Mouse (Mus musculus) liver, postnatal 0 days (tissue): ENCODE measurements around the gene Utf1. TPM values are rescaled to one million over a fixed set of nuclear protein-coding genes. Genes with fewer than 3 reads are reported as not detected.

ENCODE experiments used
- ATAC-seq: fragments of 200-750 bp; cut with Nextera tagmentation; 2 replicates; pipeline ENCODE4 v1.8.0; 2017; ENCODE audit warnings: mild to moderate bottlenecking, moderate library complexity
- DNase-seq: peaks from one replicate; pipeline ENCODE4 v3.0.0-alpha.2; 2016
- H3K27ac ChIP-seq: fragments of 300-500 bp; sonication (generic); 2 replicates; pipeline ENCODE4 v1.5.1; 2014; ENCODE audit warnings: antibody characterized with exemption, moderate library complexity, mild to moderate bottlenecking, low read depth
- H3K27me3 ChIP-seq: fragments of 300-500 bp; sonication (generic); 2 replicates; pipeline ENCODE4 v1.6.1; 2014; ENCODE audit warnings: low read length, control low read depth, mixed read lengths; ENCODE audit not compliant: insufficient read depth
- H3K36me3 ChIP-seq: fragments of 300-500 bp; sonication (generic); replicated peaks from 2 replicates; pipeline ENCODE4 v1.6.1; 2014; ENCODE audit warnings: mild to moderate bottlenecking, control low read depth, low read length, moderate library complexity, mixed read lengths; ENCODE audit not compliant: insufficient read depth
- H3K4me1 ChIP-seq: fragments of 300-500 bp; sonication (generic); 2 replicates; pipeline ENCODE4 v1.6.1; 2014; ENCODE audit warnings: antibody characterized with exemption, mild to moderate bottlenecking, control low read depth; ENCODE audit not compliant: insufficient read depth
- H3K4me2 ChIP-seq: fragments of 300-500 bp; sonication (generic); 2 replicates; pipeline ENCODE4 v1.6.1; 2014; ENCODE audit warnings: low read depth, mild to moderate bottlenecking, low read length, moderate library complexity, mixed read lengths
- H3K4me3 ChIP-seq: fragments of 300-500 bp; sonication (generic); 2 replicates; pipeline ENCODE4 v1.5.1; 2014; ENCODE audit warnings: low read depth, low read length
- H3K9ac ChIP-seq: fragments of 300-500 bp; sonication (generic); replicated peaks from 2 replicates; pipeline ENCODE4 v1.6.1; 2014; ENCODE audit warnings: mild to moderate bottlenecking, moderate library complexity
- H3K9me3 ChIP-seq: fragments of 300-500 bp; sonication (generic); 2 replicates; pipeline ENCODE4 v1.6.1; 2016; ENCODE audit warnings: mild to moderate bottlenecking, control low read depth, low read length, mixed read lengths
- CTCF ChIP-seq: sonication (generic); IDR thresholded peaks from 2 replicates; pipeline ENCODE4 v1.5.1; 2016; ENCODE audit warnings: antibody characterized with exemption, low read depth
- EP300 ChIP-seq: IDR thresholded peaks from 2 replicates; pipeline ENCODE4 v1.6.1; 2016; ENCODE audit warnings: antibody characterized with exemption, low read depth, mild to moderate bottlenecking
- WGBS: fragments of 180-500 bp; shearing (Covaris S2); extraction: QIAGEN DNeasy Blood & Tissue Kit; methylation state at CpG from one replicate; pipeline ENCODE4 v1.1.7; 2014; ENCODE audit not compliant: insufficient replicate concordance; 5-methylcytosine and 5-hydroxymethylcytosine counted together
- polyA plus RNA-seq: library from polyadenylated mRNA; unstranded; fragments of >200 nt; fragmentation: Nextera tagmentation; extraction: Ambion mirVana; gene quantifications from 2 replicates; pipeline ENCODE4 v1.2.1, GENCODE M21; 2015

The Utf1 gene
- polyA plus RNA-seq, 1 experiment from 2014 or later, result not detected

DNA sequence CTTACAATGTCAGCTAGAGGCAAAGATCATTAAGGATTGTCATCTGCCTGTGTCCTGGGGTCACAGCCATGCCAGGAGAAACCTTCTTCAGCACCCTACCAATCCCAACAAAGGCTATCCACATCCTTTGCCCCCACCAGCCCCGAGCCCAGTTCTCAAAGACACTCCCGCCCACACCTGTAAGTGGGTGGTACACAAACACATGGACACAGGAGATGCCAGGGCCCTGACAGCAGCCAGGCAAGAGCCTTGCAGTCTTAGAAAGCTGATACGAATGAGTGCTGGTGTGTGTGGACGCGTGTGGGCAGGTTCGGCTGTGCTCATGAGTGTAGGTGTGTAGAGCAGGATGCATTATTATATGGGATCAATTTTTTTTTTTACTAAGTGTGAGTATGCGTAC, 43.1 kb upstream of the Utf1 start:
- 88% methylated on average over 7 of the region's 7 CpGs for WGBS

DNA sequence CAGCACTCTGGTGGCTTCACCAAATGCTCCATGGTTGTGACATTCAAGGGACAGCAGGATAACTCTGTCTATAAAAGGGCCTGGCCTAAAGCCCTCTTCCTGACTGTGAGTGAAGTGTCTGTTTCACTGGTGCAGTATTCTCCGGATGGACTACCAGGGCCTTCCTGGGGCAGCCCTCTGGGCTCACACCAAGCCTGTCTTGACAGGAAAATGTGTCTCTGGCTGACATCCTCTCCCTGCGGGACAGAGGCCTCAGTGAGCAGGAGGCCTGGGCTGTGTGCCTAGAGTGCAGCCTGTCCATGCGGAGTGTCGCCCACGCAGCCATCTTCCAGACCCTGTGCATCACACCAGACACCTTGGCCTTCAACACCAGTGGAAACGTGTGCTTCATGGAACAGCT, 42.7 kb upstream of the Utf1 start:
- no peaks in the 10 kb centered on the region for H3K4me1 ChIP-seq
- H3K27me3 ChIP-seq, result no peaks in the 10 kb centered on the region
- WGBS, result 78% methylated on average over 6 of the region's 6 CpGs
- H3K4me2 ChIP-seq, result no peak overlapping the region
- DNase-seq (no peak), ATAC-seq (no peak)
- no peaks in the 10 kb centered on the region for H3K9me3 ChIP-seq
- TF ChIP-seq CTCF (no peak), EP300 (no peak)
- no peak overlapping the region for H3K9ac ChIP-seq
- H3K36me3 ChIP-seq, result no peaks in the 10 kb centered on the region
- H3K27ac ChIP-seq, result no peak overlapping the region
- H3K4me3 ChIP-seq, result no peak overlapping the region

More for the DNA sequence above, 43.1 kb upstream of the Utf1 start:
- Histone ChIP-seq H3K36me3 (no peaks in the 10 kb centered on the region), H3K4me3 (no peak overlapping the region), H3K4me2 (no peak overlapping the region), H3K4me1 (no peaks in the 10 kb centered on the region), H3K9me3 (no peaks in the 10 kb centered on the region), H3K9ac (no peak overlapping the region), H3K27me3 (peaks cover 4% of the 10 kb centered on the region), H3K27ac (no peak overlapping the region)
- TF ChIP-seq EP300 (no peak), CTCF (no peak)
- DNase-seq (no peak), ATAC-seq (no peak)

DNA sequence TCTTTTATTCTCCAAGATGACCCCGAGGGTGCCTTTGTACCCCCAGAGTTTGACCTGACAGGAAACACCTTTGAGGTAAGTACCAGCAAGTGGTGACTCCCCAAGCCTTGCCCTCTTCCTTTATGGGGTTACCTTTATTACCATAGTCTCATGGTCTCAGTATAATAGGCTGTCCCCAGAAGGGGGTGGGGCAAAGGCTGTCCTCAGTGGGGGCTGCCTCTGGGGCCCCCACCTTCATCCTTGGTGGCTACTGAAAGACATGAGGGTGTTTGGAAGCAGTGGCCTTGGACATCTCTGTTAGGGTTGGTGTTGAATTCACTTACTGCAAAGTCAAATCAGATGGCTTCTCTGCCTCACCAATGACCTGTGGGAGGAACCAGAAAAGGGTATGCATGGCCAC, 41.6 kb upstream of the Utf1 start:
- Histone ChIP-seq H3K27me3 (no peaks in the 10 kb centered on the region), H3K27ac (no peak overlapping the region), H3K9me3 (no peaks in the 10 kb centered on the region), H3K4me3 (no peak overlapping the region), H3K4me1 (no peaks in the 10 kb centered on the region), H3K36me3 (no peaks in the 10 kb centered on the region), H3K4me2 (no peak overlapping the region), H3K9ac (no peak overlapping the region)
- WGBS, result 28% methylated on average over 1 of the region's 1 CpGs
- DNase-seq (no peak), ATAC-seq (no peak)
- no peak for TF ChIP-seq CTCF
- TF ChIP-seq EP300, result no peak

DNA sequence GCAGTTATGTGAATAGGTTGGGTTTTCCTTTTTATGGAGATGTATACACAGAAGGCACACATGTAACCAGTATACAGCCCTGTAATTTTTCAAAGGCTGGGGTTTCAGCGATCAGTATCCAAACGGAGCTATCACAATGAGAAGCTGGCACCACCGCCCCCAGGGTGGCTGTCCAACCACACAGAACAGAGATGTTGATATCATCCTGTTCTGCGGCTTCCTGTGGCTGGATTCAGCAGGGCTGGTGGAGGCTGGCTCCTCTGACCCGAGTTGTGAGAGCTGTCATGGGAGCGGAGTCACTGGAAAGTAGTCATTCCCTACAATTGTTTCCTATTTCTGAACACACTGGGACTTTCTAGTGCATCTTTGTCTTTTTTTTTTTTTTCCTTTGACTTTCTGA, 38.3 kb upstream of the Utf1 start:
- Histone ChIP-seq H3K9ac (no peak overlapping the region), H3K4me2 (no peak overlapping the region), H3K9me3 (no peaks in the 10 kb centered on the region), H3K27me3 (no peaks in the 10 kb centered on the region), H3K27ac (no peak overlapping the region), H3K36me3 (no peaks in the 10 kb centered on the region), H3K4me1 (no peaks in the 10 kb centered on the region), H3K4me3 (no peak overlapping the region)
- DNase-seq, result no peak
- ATAC-seq, result no peak
- no peak for TF ChIP-seq EP300
- no peak for TF ChIP-seq CTCF
- 16% methylated on average over 6 of the region's 6 CpGs for WGBS

DNA sequence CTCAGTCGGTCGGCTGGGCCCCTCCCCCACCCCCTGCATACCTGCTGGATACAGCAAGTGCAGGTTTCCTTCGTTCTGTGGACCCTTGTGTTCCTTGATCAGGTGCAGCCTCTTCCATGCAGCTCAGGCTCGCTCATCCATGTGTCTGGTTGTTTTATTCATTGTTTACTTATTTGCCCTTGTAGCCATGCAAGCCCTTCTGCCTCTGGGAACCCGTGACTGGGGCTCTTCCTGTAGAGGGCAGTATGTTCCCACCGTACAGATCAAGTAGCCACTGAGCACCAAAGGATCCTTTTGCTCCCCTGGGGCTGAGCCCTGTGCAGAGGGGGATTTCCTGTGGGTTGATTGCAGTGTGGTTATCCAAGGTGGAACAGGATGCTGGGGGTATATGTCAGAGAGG, 37.9 kb upstream of the Utf1 start:
- no peak overlapping the region for H3K27ac ChIP-seq
- TF ChIP-seq EP300 (no peak), CTCF (peak; percentile 59)
- H3K27me3 ChIP-seq, result no peaks in the 10 kb centered on the region
- H3K9ac ChIP-seq, result no peak overlapping the region
- no peaks in the 10 kb centered on the region for H3K9me3 ChIP-seq
- H3K36me3 ChIP-seq, result no peaks in the 10 kb centered on the region
- no peak overlapping the region for H3K4me3 ChIP-seq
- DNase-seq (peak; percentile 40), ATAC-seq (peak; percentile 40; the same call in 1 of the 2 replicates)
- no peaks in the 10 kb centered on the region for H3K4me1 ChIP-seq
- no peak overlapping the region for H3K4me2 ChIP-seq
- 5% methylated on average over 6 of the region's 6 CpGs for WGBS

DNA sequence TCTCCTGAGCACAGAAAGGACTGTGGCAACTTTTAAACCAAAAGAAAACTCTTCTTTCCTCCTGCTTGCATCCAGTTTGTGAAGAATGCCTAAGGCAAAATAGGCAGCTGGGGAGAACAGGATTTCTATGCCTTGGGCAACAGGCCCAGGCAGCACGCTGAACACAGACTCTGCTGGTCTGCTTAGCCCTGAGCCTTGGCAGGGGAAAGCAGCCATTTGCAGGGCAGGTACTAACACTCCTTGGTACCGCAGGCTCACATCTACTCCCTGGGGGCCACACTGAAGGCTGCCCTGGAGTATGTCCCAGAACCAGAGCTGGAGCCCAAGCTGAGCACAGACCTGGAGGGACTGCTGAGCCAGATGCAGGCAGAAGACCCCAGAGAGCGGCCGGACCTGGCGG, 35.4 kb upstream of the Utf1 start:
- TF ChIP-seq CTCF (no peak), EP300 (no peak)
- Histone ChIP-seq H3K27me3 (peaks cover 2% of the 10 kb centered on the region; the same call in 1 of the 2 replicates), H3K4me2 (no peak overlapping the region), H3K27ac (no peak overlapping the region), H3K4me1 (no peaks in the 10 kb centered on the region), H3K4me3 (no peak overlapping the region), H3K9ac (no peak overlapping the region), H3K9me3 (no peaks in the 10 kb centered on the region), H3K36me3 (no peaks in the 10 kb centered on the region)
- no peak for ATAC-seq
- DNase-seq, result no peak
- 77% methylated on average over 5 of the region's 5 CpGs for WGBS

DNA sequence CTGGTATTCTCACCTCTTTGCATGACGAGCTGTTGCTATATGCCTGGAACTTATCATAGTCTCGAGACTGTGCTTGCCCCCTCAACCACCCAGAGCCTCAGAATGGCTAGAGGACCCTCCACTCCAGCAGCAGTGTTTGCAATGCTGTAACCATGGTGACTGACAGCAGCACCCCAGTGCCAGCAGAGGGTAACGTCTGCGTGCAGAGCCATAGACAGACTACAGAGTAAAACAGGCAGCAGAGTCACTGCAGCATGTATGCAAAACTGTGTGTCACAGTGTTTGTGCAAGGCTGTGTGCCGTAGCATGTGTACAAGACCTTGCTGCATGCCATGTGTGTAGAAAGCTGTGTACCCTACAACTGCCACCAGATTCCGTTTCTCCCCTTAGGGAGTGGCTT, 34.1 kb upstream of the Utf1 start:
- WGBS, result 54% methylated on average over 6 of the region's 6 CpGs
- ATAC-seq (no peak), DNase-seq (no peak)
- 0 out of 2 replicates have a peak, but pooled peaks cover 3% of the 10 kb centered on the region for H3K4me1 ChIP-seq
- H3K27ac ChIP-seq, result no peak overlapping the region
- no peak overlapping the region for H3K9ac ChIP-seq
- H3K4me3 ChIP-seq, result no peak overlapping the region
- no peak for TF ChIP-seq EP300
- TF ChIP-seq CTCF, result no peak
- H3K36me3 ChIP-seq, result no peaks in the 10 kb centered on the region
- H3K27me3 ChIP-seq, result peaks cover 12% of the 10 kb centered on the region
- H3K9me3 ChIP-seq, result no peaks in the 10 kb centered on the region
- no peak overlapping the region for H3K4me2 ChIP-seq
